Mouse (Mus musculus): ENCODE data around the gene Sh2d4b.

DNA sequence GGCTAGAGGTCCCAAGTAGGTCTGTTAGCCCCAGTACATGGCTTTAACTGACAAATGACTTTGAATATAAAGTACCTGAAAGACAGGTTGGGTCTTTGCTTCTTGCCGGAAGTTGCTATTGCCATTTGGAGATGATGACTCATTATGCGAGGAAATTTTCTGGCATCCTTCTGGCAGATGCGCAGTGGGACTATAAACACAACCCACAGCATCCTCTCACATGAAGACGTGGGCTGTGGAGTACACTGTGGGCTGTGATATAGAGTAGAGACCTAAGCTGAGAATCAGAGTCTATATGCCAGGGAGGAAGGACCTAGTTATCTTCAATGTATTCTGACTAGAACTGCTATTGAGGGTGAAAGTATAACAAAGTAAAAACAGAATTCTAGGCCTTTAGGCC lies 1.6 kb downstream of the Sh2d4b start:
- no peak for TF ChIP-seq CTCF (IDR thresholded peaks at IDR 0.05)
- TF ChIP-seq EP300 (IDR thresholded peaks at IDR 0.05): no peak
